Mouse (Mus musculus): ENCODE results near the gene Rims3. TPM values are rescaled to one million over a fixed set of nuclear protein-coding genes. Genes with fewer than 3 reads are reported as not detected.

The Rims3 gene
- polyA plus RNA-seq, 1 experiment = 0.39 TPM

- Histone ChIP-seq H3K27me3 (replicated peaks; ENCODE audit: control insufficient read depth, insufficient read depth, low read length) (no peaks in the 10 kb centered on the region), H3K27ac (ENCODE audit: insufficient read depth, low read depth, low read length) (peak overlapping the region; percentile 97), H3K36me3 (ENCODE audit: control insufficient read depth, insufficient read depth, low read length) (no peaks in the 10 kb centered on the region; the same call in 1 of the 2 replicates), H3K4me3 (ENCODE audit: insufficient read depth, low read depth, low read length) (0 out of 2 replicates have a peak overlapping the region, but pooled peaks have one; percentile 8), H3K4me1 (ENCODE audit: control insufficient read depth, insufficient read depth, low read length) (peaks cover 38% of the 10 kb centered on the region)
- TF ChIP-seq POLR2A (IDR thresholded peaks at IDR 0.05; ENCODE audit: low read depth, low read length) (no peak), CTCF (conservative IDR thresholded peaks at IDR 0.05; ENCODE audit: insufficient read depth, insufficient read length, low read depth, low read length) (no peak)
- peak; percentile 48 for DNase-seq
- 3% methylated on average over 3 of the region's 3 CpGs for WGBS
Measured at GRCm38 (mm10) chr4:120817002-120817774, 37.4 kb upstream of the Rims3 start.

GRCm38 (mm10) chr4:120817951-120818350 lies 36.7 kb upstream of the Rims3 start:
- 30% methylated on average over 2 of the region's 2 CpGs for WGBS
- TF ChIP-seq POLR2A (IDR thresholded peaks at IDR 0.05; ENCODE audit: low read depth, low read length) (no peak), CTCF (conservative IDR thresholded peaks at IDR 0.05; ENCODE audit: insufficient read depth, insufficient read length, low read depth, low read length) (no peak)

DNA sequence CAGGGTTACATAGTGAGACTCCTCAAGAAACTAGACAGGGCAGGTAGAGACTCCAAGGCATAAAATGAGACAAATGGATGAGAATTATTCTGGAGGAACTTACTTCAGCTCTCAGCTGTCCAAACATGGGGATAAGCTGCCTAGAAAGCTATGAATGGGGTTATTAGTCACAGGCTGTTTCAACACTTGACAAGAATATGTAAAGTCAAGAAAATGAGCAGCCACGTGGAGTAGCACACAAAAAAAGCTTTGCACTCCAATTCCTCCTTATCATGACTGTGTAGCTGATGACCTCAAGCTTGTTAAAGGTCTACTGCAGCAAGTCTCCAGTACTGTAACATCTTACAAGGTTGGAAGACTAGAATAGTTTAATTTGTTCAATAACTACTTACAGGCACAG lies 35.3 kb upstream of the Rims3 start:
- peaks cover 50% of the 10 kb centered on the region for H3K4me1 ChIP-seq (ENCODE audit: control insufficient read depth, insufficient read depth, low read length)

More at GRCm38 (mm10) chr4:120817951-120818350, 36.7 kb upstream of the Rims3 start:
- no peaks in the 10 kb centered on the region for H3K27me3 ChIP-seq (replicated peaks; ENCODE audit: control insufficient read depth, insufficient read depth, low read length)
- DNase-seq = no peak
- H3K27ac ChIP-seq (ENCODE audit: insufficient read depth, low read depth, low read length) = peak overlapping the region; percentile 46
- no peaks in the 10 kb centered on the region for H3K36me3 ChIP-seq (ENCODE audit: control insufficient read depth, insufficient read depth, low read length)
- peaks cover 36% of the 10 kb centered on the region for H3K4me1 ChIP-seq (ENCODE audit: control insufficient read depth, insufficient read depth, low read length)
- H3K4me3 ChIP-seq (ENCODE audit: insufficient read depth, low read depth, low read length) = no peak overlapping the region

GRCm38 (mm10) chr4:120819871-120820270 lies 34.7 kb upstream of the Rims3 start:
- Histone ChIP-seq H3K4me1 (ENCODE audit: control insufficient read depth, insufficient read depth, low read length) (peaks cover 50% of the 10 kb centered on the region), H3K4me3 (ENCODE audit: insufficient read depth, low read depth, low read length) (no peak overlapping the region), H3K36me3 (ENCODE audit: control insufficient read depth, insufficient read depth, low read length) (no peaks in the 10 kb centered on the region), H3K27ac (ENCODE audit: insufficient read depth, low read depth, low read length) (peak overlapping the region; percentile 45), H3K27me3 (replicated peaks; ENCODE audit: control insufficient read depth, insufficient read depth, low read length) (no peaks in the 10 kb centered on the region)
- 82% methylated on average over 2 of the region's 2 CpGs for WGBS
- DNase-seq = no peak
- TF ChIP-seq CTCF (conservative IDR thresholded peaks at IDR 0.05; ENCODE audit: insufficient read depth, insufficient read length, low read depth, low read length) (no peak), POLR2A (IDR thresholded peaks at IDR 0.05; ENCODE audit: low read depth, low read length) (no peak)

More for the DNA sequence above, 35.3 kb upstream of the Rims3 start:
- H3K4me3 ChIP-seq (ENCODE audit: insufficient read depth, low read depth, low read length) = no peak overlapping the region
- H3K27me3 ChIP-seq (replicated peaks; ENCODE audit: control insufficient read depth, insufficient read depth, low read length) = no peaks in the 10 kb centered on the region
- no peaks in the 10 kb centered on the region for H3K36me3 ChIP-seq (ENCODE audit: control insufficient read depth, insufficient read depth, low read length)
- TF ChIP-seq CTCF (conservative IDR thresholded peaks at IDR 0.05; ENCODE audit: insufficient read depth, insufficient read length, low read depth, low read length) (no peak), POLR2A (IDR thresholded peaks at IDR 0.05; ENCODE audit: low read depth, low read length) (no peak)
- H3K27ac ChIP-seq (ENCODE audit: insufficient read depth, low read depth, low read length) = 0 out of 2 replicates have a peak overlapping the region, but pooled peaks have one; percentile 45
- no peak for DNase-seq
- 29% methylated on average over 1 of the region's 1 CpGs for WGBS

- Histone ChIP-seq H3K27me3 (replicated peaks; ENCODE audit: control insufficient read depth, insufficient read depth, low read length) (no peaks in the 10 kb centered on the region), H3K27ac (ENCODE audit: insufficient read depth, low read depth, low read length) (peak overlapping the region; percentile 87), H3K4me3 (ENCODE audit: insufficient read depth, low read depth, low read length) (no peak overlapping the region), H3K36me3 (ENCODE audit: control insufficient read depth, insufficient read depth, low read length) (no peaks in the 10 kb centered on the region), H3K4me1 (ENCODE audit: control insufficient read depth, insufficient read depth, low read length) (peaks cover 42% of the 10 kb centered on the region)
- TF ChIP-seq CTCF (conservative IDR thresholded peaks at IDR 0.05; ENCODE audit: insufficient read depth, insufficient read length, low read depth, low read length) (no peak), POLR2A (IDR thresholded peaks at IDR 0.05; ENCODE audit: low read depth, low read length) (no peak)
- DNase-seq = peak; percentile 80
- WGBS = 50% methylated on average over 2 of the region's 2 CpGs
Measured at GRCm38 (mm10) chr4:120822191-120822911, 32.3 kb upstream of the Rims3 start.

DNA sequence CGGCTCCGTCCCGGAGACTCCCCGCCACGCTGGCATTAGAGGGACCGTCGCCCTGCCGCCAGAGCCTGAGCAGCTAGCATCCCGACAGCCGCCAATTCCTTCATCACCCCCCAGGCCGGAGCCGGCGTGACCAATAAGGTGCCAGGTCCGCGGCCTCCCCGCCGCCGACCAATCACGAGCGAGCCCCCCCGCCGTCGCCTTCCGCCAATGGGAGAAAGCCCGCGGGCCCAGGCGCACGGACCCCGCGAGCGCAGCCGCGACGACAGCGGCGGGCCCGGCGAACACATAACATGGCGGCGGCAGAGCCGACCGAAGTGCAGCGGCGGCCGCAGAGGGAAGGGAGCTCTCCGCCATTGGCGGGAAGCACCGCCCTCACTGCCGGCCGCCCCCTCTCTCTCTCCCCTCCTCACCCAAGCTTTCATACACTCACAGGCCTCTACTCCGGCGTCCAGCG lies 29.5 kb upstream of the Rims3 start:
- Histone ChIP-seq H3K27ac (ENCODE audit: insufficient read depth, low read depth, low read length) (peak overlapping the region; percentile 98), H3K27me3 (replicated peaks; ENCODE audit: control insufficient read depth, insufficient read depth, low read length) (no peaks in the 10 kb centered on the region), H3K4me3 (ENCODE audit: insufficient read depth, low read depth, low read length) (peak overlapping the region; percentile 90), H3K36me3 (ENCODE audit: control insufficient read depth, insufficient read depth, low read length) (no peaks in the 10 kb centered on the region), H3K4me1 (ENCODE audit: control insufficient read depth, insufficient read depth, low read length) (peaks cover 27% of the 10 kb centered on the region)
- peak; percentile 98 for DNase-seq
- 1% methylated on average over 41 of the region's 53 CpGs for WGBS
- peak; percentile 30 for TF ChIP-seq POLR2A (IDR thresholded peaks at IDR 0.05; ENCODE audit: low read depth, low read length)
- no peak for TF ChIP-seq CTCF (conservative IDR thresholded peaks at IDR 0.05; ENCODE audit: insufficient read depth, insufficient read length, low read depth, low read length)

Measured in kidney, adult 2 months (tissue).